Mouse (Mus musculus): ENCODE measurements at regions not wholly inside any gene's neighbourhood (a gene's known extent, or its start where the extent isn't known, plus 50 kb on each side); places are given as distances from the start of the nearest gene placed in this dataset.

GRCm38 (mm10) chr11:33061570-33061969, 85.6 kb downstream of the Fgf18 start:
- no peak for DNase-seq (ENCODE audit: low read depth, low spot score)

- no peak for DNase-seq (ENCODE audit: low read depth, low spot score)
Observed at GRCm38 (mm10) chr11:33060352-33060751, 86.8 kb downstream of the Fgf18 start.

- no peak for DNase-seq (ENCODE audit: low read depth, low spot score)
Observed at GRCm38 (mm10) chr11:33050216-33050615, 97.0 kb downstream of the Fgf18 start.

- peak; percentile 48 for DNase-seq (ENCODE audit: low read depth, low spot score)
Observed at GRCm38 (mm10) chr11:33039854-33040792, 107.1 kb downstream of the Fgf18 start.

- DNase-seq (ENCODE audit: low read depth, low spot score) = no peak
Observed at GRCm38 (mm10) chr11:33036367-33036766, 110.8 kb downstream of the Fgf18 start.

GRCm38 (mm10) chr11:33028920-33029319, 118.3 kb downstream of the Fgf18 start:
- peak; percentile 46 for DNase-seq (ENCODE audit: low read depth, low spot score)

- DNase-seq (ENCODE audit: low read depth, low spot score) = peak; percentile 75
Observed at GRCm38 (mm10) chr11:33027121-33027520, 120.1 kb downstream of the Fgf18 start.

- no peak for DNase-seq (ENCODE audit: low read depth, low spot score)
Observed at GRCm38 (mm10) chr11:33013229-33014185, 133.7 kb downstream of the Fgf18 start.

GRCm38 (mm10) chr11:33012384-33013160, 134.6 kb downstream of the Fgf18 start:
- no peak for DNase-seq (ENCODE audit: low read depth, low spot score)

- DNase-seq (ENCODE audit: low read depth, low spot score) = no peak
Observed at GRCm38 (mm10) chr11:33008611-33009010, 138.6 kb downstream of the Fgf18 start.

- no peak for DNase-seq (ENCODE audit: low read depth, low spot score)
Observed at GRCm38 (mm10) chr11:33007826-33008530, 139.2 kb downstream of the Fgf18 start.

GRCm38 (mm10) chr11:33007366-33007765, 139.8 kb downstream of the Fgf18 start:
- no peak for DNase-seq (ENCODE audit: low read depth, low spot score)

- DNase-seq (ENCODE audit: low read depth, low spot score) = no peak
Observed at GRCm38 (mm10) chr11:33005183-33005582, 142.0 kb downstream of the Fgf18 start.

- no peak for DNase-seq (ENCODE audit: low read depth, low spot score)
Observed at GRCm38 (mm10) chr11:33004603-33005002, 142.6 kb downstream of the Fgf18 start.

GRCm38 (mm10) chr11:32999684-33000255, 147.4 kb downstream of the Fgf18 start:
- DNase-seq (ENCODE audit: low read depth, low spot score) = no peak

GRCm38 (mm10) chr11:32998687-32999605, 148.3 kb downstream of the Fgf18 start:
- DNase-seq (ENCODE audit: low read depth, low spot score) = no peak

GRCm38 (mm10) chr11:32994391-32994790, 152.8 kb downstream of the Fgf18 start:
- DNase-seq (ENCODE audit: low read depth, low spot score) = no peak

- DNase-seq (ENCODE audit: low read depth, low spot score) = no peak
Observed at GRCm38 (mm10) chr11:32993439-32993838, 153.8 kb downstream of the Fgf18 start.

GRCm38 (mm10) chr11:32991036-32991616, 156.1 kb downstream of the Fgf18 start:
- DNase-seq (ENCODE audit: low read depth, low spot score) = no peak
